Mouse (Mus musculus): ENCODE results near the gene Setd2. TPM values are rescaled to one million over a fixed set of nuclear protein-coding genes. Genes with fewer than 3 reads are reported as not detected.
A peak's percentile ranks its signal among the peaks of the same experiment; 100 is the strongest.

Gene Setd2
- total RNA-seq (2014; fragmentation: Nextera tagmentation) = 146 and 168 TPM in 2 replicates
- total RNA-seq (2017) = 189 and 248 TPM in 2 replicates

GRCm38 (mm10) chr9:110532538-110533291 lies at the start of gene Setd2:
Gene Setd2 (plus strand): TSS chr9:110532597.
- ATAC-seq (replicated peaks; ENCODE audit: low FRiP score, low TSS enrichment, poor library complexity, severe bottlenecking) = peak; percentile 25; the same call in 1 of the 2 replicates

- ATAC-seq (replicated peaks; ENCODE audit: low FRiP score, low TSS enrichment, poor library complexity, severe bottlenecking) = no peak
Measured at GRCm38 (mm10) chr9:110488841-110489240, 43.6 kb upstream of the Setd2 start.

DNA sequence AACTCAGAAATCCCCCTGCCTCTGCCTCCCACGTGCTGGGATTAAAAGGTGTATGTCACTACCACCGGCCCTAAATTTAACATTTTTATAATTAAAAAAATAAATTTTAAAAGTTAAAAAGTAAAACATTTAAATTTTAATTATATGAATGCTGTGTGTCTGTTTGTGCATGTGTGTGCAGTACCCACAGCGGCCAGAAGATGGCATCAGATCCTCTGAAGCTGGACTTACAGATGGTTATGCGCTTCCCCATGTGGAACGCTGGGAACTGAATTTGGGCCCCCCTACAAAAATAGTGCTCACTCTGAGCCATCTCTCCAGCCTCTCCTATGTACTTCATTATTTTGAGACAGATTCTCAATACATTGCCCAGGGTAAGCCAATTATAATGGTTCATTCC lies 41.5 kb upstream of the Setd2 start:
- no peak for ATAC-seq (replicated peaks; ENCODE audit: low FRiP score, low TSS enrichment, poor library complexity, severe bottlenecking)

- ATAC-seq (replicated peaks; ENCODE audit: low FRiP score, low TSS enrichment, poor library complexity, severe bottlenecking) = no peak
Measured at GRCm38 (mm10) chr9:110525737-110526136, 6.7 kb upstream of the Setd2 start.

DNA sequence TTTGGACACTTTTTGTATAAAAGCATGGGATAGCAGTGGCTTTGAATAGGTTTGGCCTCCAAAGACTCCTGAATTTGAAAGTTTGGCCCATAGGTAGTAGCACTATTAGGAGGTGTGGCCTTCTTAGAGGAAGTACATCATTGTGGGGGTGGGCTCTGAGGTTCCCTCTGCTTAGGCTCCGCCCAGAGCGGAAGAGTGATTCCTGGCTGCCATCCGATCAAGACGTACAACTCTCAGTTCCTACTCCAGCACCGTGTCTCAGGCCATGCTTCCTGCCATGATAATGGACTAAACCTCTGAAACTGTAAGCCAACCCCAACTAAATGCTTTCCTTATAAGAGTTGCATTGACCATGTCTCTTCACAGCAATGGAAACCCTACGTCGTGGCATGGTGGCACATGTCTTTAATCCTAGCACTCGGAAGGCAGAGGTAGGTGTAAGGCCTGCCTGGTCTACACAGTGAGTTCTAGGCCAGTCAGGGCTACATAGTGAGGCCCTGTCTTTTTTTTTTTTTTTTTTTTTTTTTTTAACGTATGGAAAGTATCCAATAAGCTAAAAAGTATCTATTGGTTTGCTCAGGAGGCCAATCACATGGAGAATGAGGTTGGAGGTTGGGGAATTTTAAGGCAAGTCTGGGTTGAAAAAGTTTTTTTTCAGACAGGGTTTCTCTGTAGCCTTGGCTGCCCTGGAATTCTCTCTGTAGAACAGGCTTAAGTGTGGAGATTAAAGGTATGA lies 3.2 kb upstream of the Setd2 start:
- ATAC-seq (replicated peaks; ENCODE audit: low FRiP score, low TSS enrichment, poor library complexity, severe bottlenecking) = no peak

DNA sequence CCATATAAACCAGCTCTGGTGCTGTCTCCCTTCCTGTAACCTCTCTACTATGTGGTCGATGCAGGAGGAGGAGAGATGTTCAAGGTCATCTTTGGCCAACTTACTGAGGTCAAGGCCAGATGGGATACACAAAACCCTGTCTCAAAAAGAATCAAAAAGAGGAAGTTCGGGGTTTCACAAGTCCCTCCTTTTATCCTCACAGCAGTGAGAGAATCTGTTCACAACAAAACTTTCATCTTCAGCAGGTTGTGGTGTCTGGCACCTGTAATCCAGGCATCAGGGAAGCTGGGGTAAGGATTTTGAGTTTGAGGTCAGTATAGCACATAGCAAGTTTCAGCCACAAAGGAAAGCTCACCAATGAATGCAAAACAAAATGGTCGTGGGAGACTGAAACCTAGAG lies 1.7 kb upstream of the Setd2 start:
- ATAC-seq (replicated peaks; ENCODE audit: low FRiP score, low TSS enrichment, poor library complexity, severe bottlenecking) = no peak

DNA sequence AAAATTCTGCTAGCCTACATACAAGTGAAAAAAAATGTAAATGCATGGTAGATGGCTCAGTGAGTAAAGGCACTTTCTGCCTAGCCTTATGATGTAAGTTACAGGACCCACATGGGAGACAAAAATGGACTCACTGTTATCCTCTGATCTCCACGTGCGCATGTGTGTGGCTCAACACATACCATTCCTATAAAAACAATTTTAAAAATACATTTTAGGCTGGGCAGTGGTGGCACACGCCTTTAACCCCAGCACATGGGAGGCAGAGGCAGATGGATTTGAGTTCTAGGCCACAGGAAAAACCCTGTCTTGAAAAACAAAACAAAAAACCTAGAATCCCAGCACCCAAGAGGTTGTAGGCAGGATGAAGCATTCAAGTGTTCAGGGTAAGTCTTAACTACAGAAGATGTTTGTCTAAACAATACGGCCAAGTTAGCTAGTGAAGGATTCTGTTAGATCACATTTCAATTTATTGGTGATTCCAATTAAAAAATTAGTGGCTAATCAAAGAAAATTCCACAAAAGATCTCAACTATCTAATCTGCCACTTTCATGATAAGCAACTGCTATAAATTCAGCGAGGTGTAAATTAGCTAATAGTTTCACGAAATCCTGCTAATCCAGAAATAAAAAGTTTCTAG lies 1.1 kb upstream of the Setd2 start:
- no peak for ATAC-seq (replicated peaks; ENCODE audit: low FRiP score, low TSS enrichment, poor library complexity, severe bottlenecking)

- peak; percentile 90 for ATAC-seq (replicated peaks; ENCODE audit: low FRiP score, low TSS enrichment, poor library complexity, severe bottlenecking)
Measured at GRCm38 (mm10) chr9:110531914-110532489, 395 bp upstream of the Setd2 start.

DNA sequence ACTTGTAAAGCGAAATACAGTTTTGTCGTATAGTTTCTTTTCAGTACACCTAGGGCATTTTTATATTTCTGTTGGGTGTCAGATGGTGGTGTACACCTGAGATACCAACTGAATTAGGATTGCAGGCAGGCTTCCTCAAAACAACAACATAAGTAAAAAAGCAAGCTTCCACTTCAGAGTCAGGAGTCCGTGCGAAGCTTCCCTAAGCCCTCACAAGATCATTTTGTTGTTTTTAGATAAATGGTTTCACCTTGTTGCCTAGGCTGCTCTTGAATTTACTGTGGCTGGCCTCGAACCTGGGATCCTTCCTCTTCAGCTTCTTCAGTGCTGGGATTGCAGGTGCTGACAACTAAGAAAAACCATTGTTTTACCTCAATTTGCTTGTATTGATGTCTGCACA lies 1.2 kb downstream of the Setd2 start:
- no peak for ATAC-seq (replicated peaks; ENCODE audit: low FRiP score, low TSS enrichment, poor library complexity, severe bottlenecking)

- no peak for ATAC-seq (replicated peaks; ENCODE audit: low FRiP score, low TSS enrichment, poor library complexity, severe bottlenecking)
Measured at GRCm38 (mm10) chr9:110535114-110535513, 2.7 kb downstream of the Setd2 start.

- no peak for ATAC-seq (replicated peaks; ENCODE audit: low FRiP score, low TSS enrichment, poor library complexity, severe bottlenecking)
Measured at GRCm38 (mm10) chr9:110536636-110537035, 4.2 kb downstream of the Setd2 start.

- ATAC-seq (replicated peaks; ENCODE audit: low FRiP score, low TSS enrichment, poor library complexity, severe bottlenecking) = no peak
Measured at GRCm38 (mm10) chr9:110538511-110538910, 6.1 kb downstream of the Setd2 start.

DNA sequence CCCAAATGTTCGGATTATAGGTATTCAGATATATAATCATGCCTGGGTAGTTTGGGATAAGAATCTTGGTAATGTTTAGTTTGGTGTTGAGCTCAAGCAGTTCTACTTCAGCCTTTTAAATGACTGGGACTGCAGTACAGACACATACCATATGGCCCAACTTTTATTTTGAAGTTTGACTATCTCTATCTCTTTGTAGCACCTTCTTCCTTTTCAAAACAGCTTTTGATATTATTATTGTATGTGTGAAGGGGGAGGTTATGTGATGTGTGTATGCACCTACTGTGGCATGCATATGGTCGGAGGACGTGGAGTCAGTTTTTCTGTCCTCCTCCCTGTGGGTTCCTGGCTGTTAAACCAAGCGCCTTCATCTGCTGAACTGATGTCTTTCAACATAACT lies 9.6 kb downstream of the Setd2 start:
- peak; percentile 70 for ATAC-seq (replicated peaks; ENCODE audit: low FRiP score, low TSS enrichment, poor library complexity, severe bottlenecking)

- peak; percentile 72 for ATAC-seq (replicated peaks; ENCODE audit: low FRiP score, low TSS enrichment, poor library complexity, severe bottlenecking)
Measured at GRCm38 (mm10) chr9:110548261-110548660, 15.9 kb downstream of the Setd2 start.

- no peak for ATAC-seq (replicated peaks; ENCODE audit: low FRiP score, low TSS enrichment, poor library complexity, severe bottlenecking)
Measured at GRCm38 (mm10) chr9:110568309-110568708, 35.9 kb downstream of the Setd2 start.

DNA sequence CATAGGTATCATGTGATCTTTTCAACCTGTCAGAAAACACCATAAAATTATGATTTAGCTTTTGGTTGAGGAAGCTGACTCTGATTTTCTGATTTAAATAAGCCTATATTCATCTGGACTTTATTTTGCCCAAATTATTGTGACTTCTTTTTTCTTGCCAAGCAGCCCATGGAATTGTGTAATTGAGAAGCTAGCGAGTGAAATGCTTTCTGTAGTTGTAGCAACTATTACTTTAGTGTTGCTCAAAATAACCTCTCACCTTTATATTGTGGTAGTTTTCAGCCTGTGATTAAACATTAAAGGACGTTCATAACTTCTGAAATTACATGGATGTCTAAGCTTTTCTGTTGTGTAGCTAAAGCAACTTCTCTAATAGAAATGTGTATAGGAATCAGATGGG lies 49.8 kb downstream of the Setd2 start:
- ATAC-seq (replicated peaks; ENCODE audit: low FRiP score, low TSS enrichment, poor library complexity, severe bottlenecking) = no peak

- no peak for ATAC-seq (replicated peaks; ENCODE audit: low FRiP score, low TSS enrichment, poor library complexity, severe bottlenecking)
Measured at GRCm38 (mm10) chr9:110583521-110583920, 51.1 kb downstream of the Setd2 start.

GRCm38 (mm10) chr9:110611471-110611870 lies 79.1 kb downstream of the Setd2 start:
- no peak for ATAC-seq (replicated peaks; ENCODE audit: low FRiP score, low TSS enrichment, poor library complexity, severe bottlenecking)

DNA sequence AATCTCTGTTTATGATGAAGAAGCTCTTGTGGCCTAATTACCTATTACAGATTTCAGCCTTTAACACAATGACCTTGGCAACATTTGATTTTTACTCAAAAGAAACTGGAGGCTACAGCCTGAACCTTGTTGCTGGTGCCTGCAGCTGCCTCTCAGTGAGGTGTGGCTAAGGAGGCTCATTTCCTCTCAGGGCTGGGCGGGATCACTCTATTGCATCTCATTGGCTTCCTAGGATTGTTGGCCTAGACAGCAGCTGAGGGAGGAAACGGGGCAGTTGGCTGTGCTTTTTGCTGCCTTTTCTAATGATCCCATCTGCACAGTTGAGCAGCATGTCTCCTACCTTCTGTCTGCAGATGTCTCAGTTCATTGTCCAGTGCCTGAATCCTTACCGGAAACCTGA lies 84.7 kb downstream of the Setd2 start:
- no peak for ATAC-seq (replicated peaks; ENCODE audit: low FRiP score, low TSS enrichment, poor library complexity, severe bottlenecking)

- ATAC-seq (replicated peaks; ENCODE audit: low FRiP score, low TSS enrichment, poor library complexity, severe bottlenecking) = no peak
Measured at GRCm38 (mm10) chr9:110620180-110620579, 87.8 kb downstream of the Setd2 start.
